Mouse (Mus musculus) megakaryocyte, embryonic 14.5 days (primary cell): ENCODE results near the gene Gm5244.

Experiments
- FLI1 ChIP-seq: IDR thresholded peaks from 2 replicates; pipeline ENCODE4 v1.6.1; 2012; ENCODE audit warnings: low read length, inconsistent platforms, mixed read lengths
- GATA1 ChIP-seq: IDR thresholded peaks from 3 replicates; pipeline ENCODE4 v1.6.1; 2012; ENCODE audit warnings: mixed read lengths, low read length, inconsistent platforms, borderline replicate concordance

DNA sequence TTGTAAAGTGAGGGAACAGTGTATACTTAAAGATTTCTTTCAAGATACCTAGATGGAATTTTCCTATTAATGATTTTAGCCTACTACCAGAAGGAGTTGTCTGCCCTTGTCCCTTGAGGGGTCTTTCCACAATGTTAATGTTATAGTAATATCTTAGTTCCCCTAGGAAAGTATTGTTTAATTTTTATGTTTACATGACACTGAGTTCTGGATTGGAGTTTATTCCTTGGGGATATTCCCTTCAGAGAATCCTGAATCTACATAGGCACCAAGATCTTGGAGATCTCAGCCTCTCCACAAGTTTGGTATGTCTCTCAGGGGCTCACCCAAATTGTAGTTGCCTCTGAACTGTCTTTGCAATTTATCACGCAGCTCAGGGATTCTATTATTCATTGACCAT lies 10.5 kb downstream of the Gm5244 start, which contains the start of gene Olfr1444:
- no peak for TF ChIP-seq FLI1
- no peak for TF ChIP-seq GATA1
